Mouse (Mus musculus) limb, embryonic 12.5 days (tissue): ENCODE measurements around the gene Vmo1. TPM values are rescaled to one million over a fixed set of nuclear protein-coding genes. Genes with fewer than 3 reads are reported as not detected.

Experiments used
- ATAC-seq: fragments of 200-750 bp; cut with Nextera tagmentation; 2 replicates; pipeline ENCODE4 v1.8.0; 2017; ENCODE audit warnings: low read depth, moderate TSS enrichment; ENCODE audit not compliant: insufficient number of reproducible peaks, insufficient read depth, low FRiP score, low TSS enrichment
- H3K27ac ChIP-seq: fragments of 300-500 bp; sonication (generic); 2 replicates; pipeline ENCODE4 v1.5.1; 2016; ENCODE audit warnings: mild to moderate bottlenecking, moderate library complexity
- H3K27me3 ChIP-seq: fragments of 300-500 bp; sonication (generic); 2 replicates; pipeline ENCODE4 v1.6.1; 2016; ENCODE audit warnings: mild to moderate bottlenecking, moderate library complexity
- H3K36me3 ChIP-seq: fragments of 300-500 bp; sonication (generic); 2 replicates; pipeline ENCODE4 v1.6.1; 2016; ENCODE audit warnings: mild to moderate bottlenecking, moderate library complexity
- H3K4me1 ChIP-seq: fragments of 300-500 bp; sonication (generic); replicated peaks from 2 replicates; pipeline ENCODE4 v1.6.1; 2016
- H3K4me2 ChIP-seq: fragments of 300-500 bp; sonication (generic); 2 replicates; pipeline ENCODE4 v1.6.1; 2016; ENCODE audit warnings: mild to moderate bottlenecking, moderate library complexity
- H3K4me3 ChIP-seq: fragments of 300-500 bp; sonication (generic); replicated peaks from 2 replicates; pipeline ENCODE4 v1.5.1; 2016; ENCODE audit warnings: mild to moderate bottlenecking
- H3K9ac ChIP-seq: fragments of 300-500 bp; sonication (generic); replicated peaks from 2 replicates; pipeline ENCODE4 v1.6.1; 2016; ENCODE audit warnings: mild to moderate bottlenecking, moderate library complexity
- H3K9me3 ChIP-seq: fragments of 300-500 bp; sonication (generic); 2 replicates; pipeline ENCODE4 v1.6.1; 2016; ENCODE audit warnings: mild to moderate bottlenecking, moderate library complexity
- WGBS: fragments of 180-500 bp; shearing (Covaris S2); methylation state at CpG from one replicate; pipeline ENCODE4 v1.1.7; 2016; 5-methylcytosine and 5-hydroxymethylcytosine counted together
- polyA plus RNA-seq: library from polyadenylated mRNA; unstranded; fragments of >200 nt; fragmentation: Nextera tagmentation; extraction: Ambion mirVana; gene quantifications from 2 replicates; pipeline ENCODE4 v1.2.1, GENCODE M21; 2016

Gene Vmo1
- polyA plus RNA-seq, 1 experiment from 2014 or later = 0.66 TPM

- 11% methylated on average over 41 of the region's 41 CpGs for WGBS
- ATAC-seq = 0 out of 2 replicates have a peak, but pooled peaks have one; percentile 33
- H3K4me2 ChIP-seq = peak overlapping the region; percentile 57
- H3K36me3 ChIP-seq = no peaks in the 10 kb centered on the region
- H3K27ac ChIP-seq = peak overlapping the region; percentile 70; the same call in 1 of the 2 replicates
- no peaks in the 10 kb centered on the region for H3K9me3 ChIP-seq
- peak overlapping the region; percentile 31 for H3K4me3 ChIP-seq
- peaks cover 10% of the 10 kb centered on the region; the same call in 1 of the 2 replicates for H3K4me1 ChIP-seq
- peaks cover 11% of the 10 kb centered on the region for H3K27me3 ChIP-seq
- peak overlapping the region; percentile 63 for H3K9ac ChIP-seq
These were observed 5.9 kb upstream of the Vmo1 start for GRCm38 (mm10) chr11:70520178-70520769.

GRCm38 (mm10) chr11:70518923-70519322 lies 4.5 kb upstream of the Vmo1 start, which contains the start of gene Gltpd2:
Gene Gltpd2 (plus strand): TSS chr11:70519196.
- no peak for ATAC-seq
- 0 out of 2 replicates have a peak within 1 kb of the TSS, but pooled peaks have one; percentile 70 for H3K27ac ChIP-seq
- H3K27me3 ChIP-seq = peaks cover 11% of the 10 kb centered on the region
- H3K36me3 ChIP-seq = no peaks in the 10 kb centered on the region
- peak within 1 kb of the TSS; percentile 63 for H3K9ac ChIP-seq
- H3K4me3 ChIP-seq = peak within 1 kb of the TSS; percentile 31
- 88% methylated on average over 10 of the region's 10 CpGs for WGBS
- H3K9me3 ChIP-seq = no peaks in the 10 kb centered on the region
- peak within 1 kb of the TSS; percentile 57 for H3K4me2 ChIP-seq
- H3K4me1 ChIP-seq = peaks cover 10% of the 10 kb centered on the region; the same call in 1 of the 2 replicates

- Histone ChIP-seq H3K36me3 (no peaks in the 10 kb centered on the region), H3K4me2 (no peak overlapping the region), H3K9me3 (no peaks in the 10 kb centered on the region), H3K4me1 (peaks cover 10% of the 10 kb centered on the region; the same call in 1 of the 2 replicates), H3K27me3 (peaks cover 11% of the 10 kb centered on the region), H3K9ac (no peak overlapping the region), H3K27ac (no peak overlapping the region), H3K4me3 (no peak overlapping the region)
- ATAC-seq = no peak
- WGBS = 67% methylated on average over 1 of the region's 1 CpGs
These were observed 4.0 kb upstream of the Vmo1 start for GRCm38 (mm10) chr11:70518436-70518835.

- 13% methylated on average over 2 of the region's 2 CpGs for WGBS
- no peak overlapping the region for H3K9ac ChIP-seq
- H3K27me3 ChIP-seq = peaks cover 11% of the 10 kb centered on the region
- H3K9me3 ChIP-seq = no peaks in the 10 kb centered on the region
- no peaks in the 10 kb centered on the region for H3K36me3 ChIP-seq
- H3K27ac ChIP-seq = no peak overlapping the region
- no peak for ATAC-seq
- no peak overlapping the region for H3K4me3 ChIP-seq
- H3K4me1 ChIP-seq = peaks cover 10% of the 10 kb centered on the region; the same call in 1 of the 2 replicates
- no peak overlapping the region for H3K4me2 ChIP-seq
These were observed 1.9 kb upstream of the Vmo1 start for GRCm38 (mm10) chr11:70516352-70516751.

GRCm38 (mm10) chr11:70513520-70513919 lies 896 bp downstream of the Vmo1 start:
- H3K4me2 ChIP-seq = no peak overlapping the region
- 63% methylated on average over 11 of the region's 11 CpGs for WGBS
- H3K9ac ChIP-seq = no peak overlapping the region
- H3K4me3 ChIP-seq = no peak overlapping the region
- no peaks in the 10 kb centered on the region for H3K9me3 ChIP-seq
- H3K27ac ChIP-seq = no peak overlapping the region
- peaks cover 8% of the 10 kb centered on the region; the same call in 1 of the 2 replicates for H3K27me3 ChIP-seq
- H3K4me1 ChIP-seq = peaks cover 4% of the 10 kb centered on the region; the same call in 1 of the 2 replicates
- ATAC-seq = no peak
- no peaks in the 10 kb centered on the region for H3K36me3 ChIP-seq

GRCm38 (mm10) chr11:70512709-70513342 lies 1.6 kb downstream of the Vmo1 start:
- H3K27me3 ChIP-seq = peaks cover 8% of the 10 kb centered on the region; the same call in 1 of the 2 replicates
- whole genome bisulfite sequencing = 82% methylated on average over 7 of the region's 7 CpGs

GRCm38 (mm10) chr11:70511825-70512224 lies 2.6 kb downstream of the Vmo1 start:
- no peaks in the 10 kb centered on the region for H3K9me3 ChIP-seq
- peaks cover 4% of the 10 kb centered on the region; the same call in 1 of the 2 replicates for H3K4me1 ChIP-seq
- no peak for ATAC-seq
- 89% methylated on average over 7 of the region's 7 CpGs for WGBS
- no peak overlapping the region for H3K9ac ChIP-seq
- no peak overlapping the region for H3K4me3 ChIP-seq
- no peaks in the 10 kb centered on the region for H3K36me3 ChIP-seq
- H3K27me3 ChIP-seq = peaks cover 8% of the 10 kb centered on the region; the same call in 1 of the 2 replicates
- H3K27ac ChIP-seq = no peak overlapping the region
- H3K4me2 ChIP-seq = no peak overlapping the region

More at GRCm38 (mm10) chr11:70512709-70513342, 1.6 kb downstream of the Vmo1 start:
- no peaks in the 10 kb centered on the region for H3K36me3 ChIP-seq
- no peak overlapping the region for H3K4me3 ChIP-seq
- H3K27ac ChIP-seq = no peak overlapping the region
- H3K9me3 ChIP-seq = no peaks in the 10 kb centered on the region
- H3K4me2 ChIP-seq = no peak overlapping the region
- H3K9ac ChIP-seq = no peak overlapping the region
- peaks cover 4% of the 10 kb centered on the region; the same call in 1 of the 2 replicates for H3K4me1 ChIP-seq
- no peak for ATAC-seq

- Histone ChIP-seq H3K36me3 (no peaks in the 10 kb centered on the region), H3K4me1 (peaks cover 4% of the 10 kb centered on the region; the same call in 1 of the 2 replicates), H3K4me3 (no peak overlapping the region), H3K4me2 (no peak overlapping the region), H3K27me3 (peaks cover 8% of the 10 kb centered on the region; the same call in 1 of the 2 replicates), H3K9me3 (no peaks in the 10 kb centered on the region), H3K27ac (no peak overlapping the region), H3K9ac (no peak overlapping the region)
- 57% methylated on average over 2 of the region's 2 CpGs for WGBS
- ATAC-seq = no peak
These were observed 3.2 kb downstream of the Vmo1 start for GRCm38 (mm10) chr11:70511242-70511641.

- Histone ChIP-seq H3K4me1 (peaks cover 4% of the 10 kb centered on the region; the same call in 1 of the 2 replicates), H3K27me3 (peaks cover 13% of the 10 kb centered on the region), H3K9me3 (no peaks in the 10 kb centered on the region), H3K4me3 (0 out of 2 replicates have a peak overlapping the region, but pooled peaks have one; percentile 19), H3K27ac (no peak overlapping the region), H3K36me3 (no peaks in the 10 kb centered on the region), H3K4me2 (peak overlapping the region; percentile 45), H3K9ac (peak overlapping the region; percentile 18; the same call in 1 of the 2 replicates)
- ATAC-seq = no peak
- 8% methylated on average over 19 of the region's 19 CpGs for WGBS
These were observed 4.5 kb downstream of the Vmo1 start for GRCm38 (mm10) chr11:70509753-70510564.

- Histone ChIP-seq H3K4me2 (no peak overlapping the region), H3K4me1 (peaks cover 4% of the 10 kb centered on the region; the same call in 1 of the 2 replicates), H3K9me3 (no peaks in the 10 kb centered on the region), H3K4me3 (no peak overlapping the region), H3K9ac (no peak overlapping the region), H3K36me3 (no peaks in the 10 kb centered on the region), H3K27ac (no peak overlapping the region), H3K27me3 (peaks cover 13% of the 10 kb centered on the region)
- 77% methylated on average over 7 of the region's 7 CpGs for WGBS
- no peak for ATAC-seq
These were observed 7.4 kb downstream of the Vmo1 start for GRCm38 (mm10) chr11:70506962-70507515.
